Mouse (Mus musculus) embryonic facial prominence, embryonic 15.5 days (tissue): ENCODE measurements around the gene Dstyk. TPM values are rescaled to one million over a fixed set of nuclear protein-coding genes. Genes with fewer than 3 reads are reported as not detected.

ENCODE experiments used
- ATAC-seq: fragments of 200-750 bp; cut with Nextera tagmentation; 2 replicates; pipeline ENCODE4 v1.8.0; 2017; ENCODE audit warnings: low read depth, moderate TSS enrichment; ENCODE audit not compliant: insufficient number of reproducible peaks, low FRiP score, low TSS enrichment
- H3K27ac ChIP-seq: fragments of 300-500 bp; sonication (generic); replicated peaks from 2 replicates; pipeline ENCODE4 v1.5.1; 2015; ENCODE audit warnings: mild to moderate bottlenecking, inconsistent platforms
- H3K27me3 ChIP-seq: fragments of 300-500 bp; sonication (generic); 2 replicates; pipeline ENCODE4 v1.6.1; 2015; ENCODE audit warnings: inconsistent platforms
- H3K36me3 ChIP-seq: fragments of 300-500 bp; sonication (generic); 2 replicates; pipeline ENCODE4 v1.6.1; 2015; ENCODE audit warnings: mild to moderate bottlenecking, inconsistent platforms
- H3K4me1 ChIP-seq: fragments of 300-500 bp; sonication (generic); 2 replicates; pipeline ENCODE4 v1.6.1; 2015; ENCODE audit warnings: inconsistent platforms
- H3K4me2 ChIP-seq: fragments of 300-500 bp; sonication (generic); replicated peaks from 2 replicates; pipeline ENCODE4 v1.6.1; 2015; ENCODE audit warnings: mild to moderate bottlenecking, inconsistent platforms
- H3K4me3 ChIP-seq: fragments of 300-500 bp; sonication (generic); replicated peaks from 2 replicates; pipeline ENCODE4 v1.5.1; 2015; ENCODE audit warnings: mild to moderate bottlenecking, inconsistent platforms
- H3K9ac ChIP-seq: fragments of 300-500 bp; sonication (generic); 2 replicates; pipeline ENCODE4 v1.6.1; 2015; ENCODE audit warnings: inconsistent platforms
- H3K9me3 ChIP-seq: fragments of 300-500 bp; sonication (generic); replicated peaks from 2 replicates; pipeline ENCODE4 v1.6.1; 2016; ENCODE audit warnings: inconsistent platforms
- WGBS: fragments of 180-500 bp; shearing (Covaris S2); methylation state at CpG from one replicate; pipeline ENCODE4 v1.1.7; 2015; 5-methylcytosine and 5-hydroxymethylcytosine counted together
- polyA plus RNA-seq: library from polyadenylated mRNA; unstranded; fragments of >200 nt; fragmentation: Nextera tagmentation; extraction: Ambion mirVana; gene quantifications from 2 replicates; pipeline ENCODE4 v1.2.1, GENCODE M21; 2015

Gene Dstyk
- polyA plus RNA-seq, 1 experiment from 2014 or later, result 15.6 TPM

DNA sequence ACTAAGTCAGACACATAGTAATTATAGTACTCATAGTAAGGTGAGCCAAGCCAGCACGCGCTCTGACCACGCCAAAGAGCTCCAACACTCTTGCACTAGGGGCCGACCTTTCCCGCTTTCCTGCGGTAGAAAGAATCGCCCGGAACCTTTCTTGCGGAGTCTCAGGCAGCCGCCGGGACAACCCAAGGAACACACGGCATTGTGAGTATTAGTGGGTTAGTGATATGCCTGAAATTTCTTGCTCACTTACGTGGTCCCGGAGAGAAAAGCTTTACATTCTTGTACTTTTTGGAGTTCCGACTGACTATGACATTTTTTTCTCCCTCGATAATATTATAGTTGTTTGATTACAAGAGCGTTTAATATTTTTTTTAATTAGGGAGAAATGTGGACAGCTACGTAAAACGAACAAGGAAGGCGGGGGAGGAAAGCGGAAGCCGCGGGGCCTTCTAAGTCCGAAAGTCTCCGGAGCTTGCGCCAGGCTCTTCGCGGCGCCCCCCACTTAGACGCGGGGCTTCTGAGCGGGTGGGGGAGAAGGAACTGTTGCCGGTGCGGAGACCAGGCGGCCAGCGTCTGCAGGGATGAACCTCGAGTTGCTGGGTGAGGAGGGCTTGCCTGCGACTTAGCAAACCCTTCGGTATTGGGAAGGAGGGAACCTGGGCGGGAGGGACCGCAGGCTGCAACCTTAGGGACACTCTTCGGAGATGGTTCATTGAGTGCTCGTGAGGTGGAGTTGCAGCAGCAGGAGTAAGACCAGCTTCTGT, 59.8 kb downstream of the Dstyk start, which contains the start of gene Rbbp5:
Rbbp5 (plus strand) TSS at position 438 of the 764 bp plus-strand sequence.
- WGBS, result under 1% methylated on average over 43 of the region's 43 CpGs
- peak; percentile 87 for ATAC-seq
- H3K27ac ChIP-seq, result peak within 1 kb of the TSS; percentile 74
- H3K9me3 ChIP-seq, result no peaks in the 10 kb centered on the region
- H3K4me1 ChIP-seq, result peaks cover 14% of the 10 kb centered on the region
- no peaks in the 10 kb centered on the region for H3K36me3 ChIP-seq
- no peaks in the 10 kb centered on the region for H3K27me3 ChIP-seq
- H3K4me3 ChIP-seq, result peak within 1 kb of the TSS; percentile 74
- H3K9ac ChIP-seq, result peak within 1 kb of the TSS; percentile 76
- H3K4me2 ChIP-seq, result peak within 1 kb of the TSS; percentile 67

DNA sequence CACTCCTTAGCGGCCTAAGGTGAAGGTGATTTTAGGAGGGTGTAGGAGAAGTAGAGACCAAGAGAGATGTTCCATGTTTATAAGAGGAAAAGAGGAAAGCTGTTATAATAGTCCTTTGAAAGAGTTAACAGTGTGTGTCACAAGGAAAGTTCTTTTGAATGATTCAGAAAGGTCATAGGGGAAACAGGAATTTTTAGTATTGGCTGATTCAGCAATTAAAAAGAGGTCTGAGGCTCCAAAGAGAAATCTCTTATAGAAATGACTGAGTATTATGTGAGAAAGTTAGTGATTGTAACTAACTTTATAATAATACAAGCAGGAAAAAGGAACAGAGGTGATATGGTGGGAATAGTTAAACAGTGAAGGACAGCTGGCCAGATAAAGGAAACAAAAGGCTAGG, 62.1 kb downstream of the Dstyk start:
- no peak for ATAC-seq
- no peak overlapping the region for H3K4me2 ChIP-seq
- peaks cover 14% of the 10 kb centered on the region for H3K4me1 ChIP-seq
- H3K9ac ChIP-seq, result no peak overlapping the region
- no peak overlapping the region for H3K27ac ChIP-seq
- no peaks in the 10 kb centered on the region for H3K36me3 ChIP-seq
- no peaks in the 10 kb centered on the region for H3K27me3 ChIP-seq
- H3K9me3 ChIP-seq, result no peaks in the 10 kb centered on the region
- H3K4me3 ChIP-seq, result no peak overlapping the region
- WGBS, result 93% methylated on average over 1 of the region's 1 CpGs

DNA sequence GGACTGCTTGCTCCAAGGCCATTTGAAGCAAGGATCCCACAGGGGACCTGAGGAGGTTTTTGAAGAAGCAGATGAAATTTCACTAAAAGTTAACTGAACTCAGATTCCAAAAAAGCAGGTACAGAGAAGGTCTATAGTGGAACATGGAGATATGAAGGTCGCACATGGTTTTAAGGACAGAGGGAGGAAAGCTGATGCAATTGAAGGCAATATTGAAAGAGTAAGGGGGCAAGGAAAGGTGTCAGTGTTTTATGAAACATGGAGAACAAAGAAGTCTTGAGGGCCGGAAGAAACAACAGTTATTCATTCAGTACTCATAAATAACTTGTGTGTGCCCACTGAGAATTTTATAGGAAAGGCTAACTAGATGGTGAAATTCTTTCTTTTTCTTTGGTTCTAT, 64.3 kb downstream of the Dstyk start:
- peaks cover 5% of the 10 kb centered on the region; the same call in 1 of the 2 replicates for H3K36me3 ChIP-seq
- no peak overlapping the region for H3K27ac ChIP-seq
- no peaks in the 10 kb centered on the region for H3K9me3 ChIP-seq
- no peak overlapping the region for H3K9ac ChIP-seq
- no peak for ATAC-seq
- no peaks in the 10 kb centered on the region for H3K27me3 ChIP-seq
- H3K4me3 ChIP-seq, result no peak overlapping the region
- WGBS, result 89% methylated on average over 2 of the region's 2 CpGs
- peaks cover 14% of the 10 kb centered on the region for H3K4me1 ChIP-seq
- no peak overlapping the region for H3K4me2 ChIP-seq

DNA sequence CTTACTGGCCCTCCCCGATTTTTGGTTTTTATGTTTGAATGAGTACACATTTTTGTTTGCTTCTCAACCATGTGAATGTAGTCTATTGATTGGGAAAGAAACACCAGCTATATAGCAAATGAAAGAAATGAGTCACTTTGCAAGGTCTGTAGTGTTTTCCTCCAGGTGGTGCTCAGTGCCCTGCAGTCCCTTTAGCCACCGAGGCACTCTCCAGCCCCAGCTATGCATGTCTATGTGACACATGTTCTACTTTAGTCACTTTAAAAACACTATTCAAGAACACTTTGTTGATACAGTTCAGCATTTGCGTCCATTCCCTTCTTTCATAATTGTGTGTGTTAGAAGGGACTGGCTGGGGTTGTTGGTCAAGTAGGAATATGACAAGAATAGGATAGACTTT, 65.9 kb downstream of the Dstyk start:
- no peak overlapping the region for H3K27ac ChIP-seq
- 87% methylated on average over 3 of the region's 3 CpGs for WGBS
- H3K4me1 ChIP-seq, result peaks cover 9% of the 10 kb centered on the region
- H3K27me3 ChIP-seq, result no peaks in the 10 kb centered on the region
- H3K36me3 ChIP-seq, result peaks cover 11% of the 10 kb centered on the region
- ATAC-seq, result no peak
- H3K9ac ChIP-seq, result no peak overlapping the region
- no peak overlapping the region for H3K4me2 ChIP-seq
- H3K4me3 ChIP-seq, result no peak overlapping the region
- no peaks in the 10 kb centered on the region for H3K9me3 ChIP-seq

DNA sequence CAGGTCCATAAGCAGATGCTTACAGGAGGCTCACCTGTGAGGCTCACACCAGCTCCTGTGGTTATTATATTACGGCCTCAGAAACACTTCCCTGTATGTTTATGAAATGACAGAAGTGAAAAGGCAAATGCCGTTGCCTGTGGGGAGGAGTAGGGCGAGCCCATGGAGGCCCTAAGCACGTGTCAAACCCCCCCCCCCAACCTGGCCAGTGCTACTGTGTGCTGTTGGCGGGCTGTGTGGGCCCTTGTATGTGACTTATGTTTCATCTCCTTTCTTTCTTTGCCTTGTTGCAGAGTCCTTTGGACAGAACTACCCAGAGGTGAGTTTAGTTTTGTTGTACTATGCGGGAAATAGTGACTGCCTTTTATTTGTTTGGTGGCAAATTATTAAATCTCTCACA, 66.4 kb downstream of the Dstyk start:
- Histone ChIP-seq H3K27me3 (no peaks in the 10 kb centered on the region), H3K9me3 (no peaks in the 10 kb centered on the region), H3K27ac (no peak overlapping the region), H3K4me2 (no peak overlapping the region), H3K4me1 (peaks cover 5% of the 10 kb centered on the region; the same call in 1 of the 2 replicates), H3K9ac (no peak overlapping the region), H3K4me3 (no peak overlapping the region), H3K36me3 (peaks cover 16% of the 10 kb centered on the region)
- 91% methylated on average over 6 of the region's 6 CpGs for WGBS
- no peak for ATAC-seq

GRCm38 (mm10) chr1:132500535-132500934, 83.2 kb downstream of the Dstyk start:
- Histone ChIP-seq H3K4me3 (no peak overlapping the region), H3K4me1 (no peaks in the 10 kb centered on the region), H3K4me2 (no peak overlapping the region), H3K36me3 (peaks cover 82% of the 10 kb centered on the region), H3K27me3 (no peaks in the 10 kb centered on the region), H3K27ac (no peak overlapping the region), H3K9me3 (no peaks in the 10 kb centered on the region), H3K9ac (no peak overlapping the region)
- 97% methylated on average over 2 of the region's 2 CpGs for WGBS
- ATAC-seq, result no peak

- peaks cover 68% of the 10 kb centered on the region for H3K36me3 ChIP-seq
- no peak overlapping the region for H3K4me2 ChIP-seq
- no peak overlapping the region for H3K27ac ChIP-seq
- no peak overlapping the region for H3K9ac ChIP-seq
- H3K4me3 ChIP-seq, result no peak overlapping the region
- H3K4me1 ChIP-seq, result no peaks in the 10 kb centered on the region
- H3K9me3 ChIP-seq, result no peaks in the 10 kb centered on the region
- 92% methylated on average over 5 of the region's 5 CpGs for WGBS
- H3K27me3 ChIP-seq, result no peaks in the 10 kb centered on the region
- no peak for ATAC-seq
Observed at GRCm38 (mm10) chr1:132505155-132505554, 87.8 kb downstream of the Dstyk start.

GRCm38 (mm10) chr1:132506058-132506457, 88.7 kb downstream of the Dstyk start, which contains the start of gene Tmem81:
TSS of gene Tmem81 (plus strand) at chr1:132506230.
- H3K36me3 ChIP-seq, result peaks cover 59% of the 10 kb centered on the region
- WGBS, result 87% methylated on average over 7 of the region's 7 CpGs
- ATAC-seq, result no peak

DNA sequence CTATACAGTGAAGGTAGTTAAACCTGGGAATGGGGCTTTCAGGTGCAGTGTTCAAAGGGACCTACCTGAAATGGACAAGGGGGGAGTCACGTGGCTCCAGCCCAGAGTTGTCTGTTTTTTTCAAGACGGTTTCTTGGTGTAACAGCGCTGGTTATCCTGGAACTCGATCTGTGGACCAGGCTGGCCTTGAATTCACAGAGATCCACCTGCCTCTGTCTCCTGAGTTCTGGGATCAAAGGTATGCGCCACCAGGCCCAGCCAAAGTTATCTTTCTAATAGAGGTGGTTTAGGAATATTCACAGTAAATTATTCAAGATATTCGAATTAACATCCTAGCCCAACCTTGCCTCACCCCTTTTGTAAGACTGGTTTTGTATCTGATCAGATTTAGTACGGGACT, 89.3 kb downstream of the Dstyk start:
- H3K36me3 ChIP-seq, result peaks cover 53% of the 10 kb centered on the region

More at GRCm38 (mm10) chr1:132506058-132506457, 88.7 kb downstream of the Dstyk start, which contains the start of gene Tmem81:
- Histone ChIP-seq H3K4me1 (no peaks in the 10 kb centered on the region), H3K9ac (no peak within 1 kb of the TSS), H3K9me3 (no peaks in the 10 kb centered on the region), H3K4me3 (no peak within 1 kb of the TSS), H3K27ac (no peak within 1 kb of the TSS), H3K27me3 (no peaks in the 10 kb centered on the region), H3K4me2 (no peak within 1 kb of the TSS)

GRCm38 (mm10) chr1:132509771-132510170, 92.4 kb downstream of the Dstyk start:
- no peak overlapping the region for H3K27ac ChIP-seq
- H3K4me1 ChIP-seq, result no peaks in the 10 kb centered on the region
- H3K9ac ChIP-seq, result no peak overlapping the region
- 80% methylated on average over 5 of the region's 5 CpGs for WGBS
- no peaks in the 10 kb centered on the region for H3K27me3 ChIP-seq
- ATAC-seq, result no peak
- H3K36me3 ChIP-seq, result peaks cover 29% of the 10 kb centered on the region
- H3K9me3 ChIP-seq, result no peaks in the 10 kb centered on the region
- H3K4me2 ChIP-seq, result no peak overlapping the region
- no peak overlapping the region for H3K4me3 ChIP-seq

More for the DNA sequence above, 89.3 kb downstream of the Dstyk start:
- Histone ChIP-seq H3K4me1 (no peaks in the 10 kb centered on the region), H3K4me3 (no peak overlapping the region), H3K9ac (no peak overlapping the region), H3K27ac (no peak overlapping the region), H3K27me3 (no peaks in the 10 kb centered on the region), H3K4me2 (no peak overlapping the region), H3K9me3 (no peaks in the 10 kb centered on the region)
- no peak for ATAC-seq
- 90% methylated on average over 7 of the region's 7 CpGs for WGBS

GRCm38 (mm10) chr1:132511521-132511920, 94.2 kb downstream of the Dstyk start:
- ATAC-seq, result no peak
- Histone ChIP-seq H3K4me3 (no peak overlapping the region), H3K4me2 (no peak overlapping the region), H3K27me3 (no peaks in the 10 kb centered on the region), H3K4me1 (no peaks in the 10 kb centered on the region), H3K9me3 (no peaks in the 10 kb centered on the region), H3K9ac (no peak overlapping the region), H3K36me3 (peaks cover 19% of the 10 kb centered on the region), H3K27ac (no peak overlapping the region)
- WGBS, result 61% methylated on average over 8 of the region's 8 CpGs

GRCm38 (mm10) chr1:132512106-132512505, 94.8 kb downstream of the Dstyk start:
- no peak overlapping the region for H3K4me3 ChIP-seq
- H3K27ac ChIP-seq, result no peak overlapping the region
- WGBS, result 74% methylated on average over 8 of the region's 8 CpGs
- H3K4me2 ChIP-seq, result no peak overlapping the region
- no peaks in the 10 kb centered on the region for H3K27me3 ChIP-seq
- no peaks in the 10 kb centered on the region for H3K9me3 ChIP-seq
- no peak overlapping the region for H3K9ac ChIP-seq
- no peaks in the 10 kb centered on the region for H3K4me1 ChIP-seq
- no peak for ATAC-seq
- peaks cover 15% of the 10 kb centered on the region for H3K36me3 ChIP-seq
